Mouse (Mus musculus): Measurements from ENCODE around the gene Zscan21. TPM values are rescaled to one million over a fixed set of nuclear protein-coding genes. Genes with fewer than 3 reads are reported as not detected.
A peak's percentile ranks its signal among the peaks of the same experiment; 100 is the strongest.

Gene Zscan21
- total RNA-seq, 2 experiments from 2014 or later, result 26.2 to 26.6 TPM

- DNase-seq (ENCODE audit: low spot score in 2 of 2), result no peak
These were observed 704 bp downstream of the Zscan21 start for GRCm38 (mm10) chr5:138117199-138118015.

DNA sequence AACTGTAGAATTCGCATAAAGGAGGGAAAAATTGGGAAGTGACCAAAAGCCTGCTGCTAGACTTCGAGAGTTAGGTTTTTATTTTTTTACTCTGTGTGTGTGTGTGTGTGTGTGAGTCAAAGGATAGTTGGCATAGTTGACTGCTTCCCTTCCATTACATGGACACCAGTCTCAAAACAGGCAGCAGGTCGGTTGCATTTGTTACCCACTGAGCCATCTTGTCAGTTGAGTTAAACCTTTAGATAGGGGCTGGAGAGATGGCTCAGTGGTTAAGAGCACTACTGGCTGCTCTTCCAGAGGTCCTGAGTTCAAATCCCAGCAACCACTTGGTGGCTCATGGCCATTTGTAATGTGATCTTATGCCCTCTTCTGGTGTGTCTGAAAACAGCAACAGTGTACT lies 1.3 kb downstream of the Zscan21 start:
- DNase-seq (ENCODE audit: low spot score in 2 of 2), result no peak

- DNase-seq (ENCODE audit: low spot score in 2 of 2), result no peak
These were observed 15.8 kb downstream of the Zscan21 start for GRCm38 (mm10) chr5:138132425-138133064.

DNA sequence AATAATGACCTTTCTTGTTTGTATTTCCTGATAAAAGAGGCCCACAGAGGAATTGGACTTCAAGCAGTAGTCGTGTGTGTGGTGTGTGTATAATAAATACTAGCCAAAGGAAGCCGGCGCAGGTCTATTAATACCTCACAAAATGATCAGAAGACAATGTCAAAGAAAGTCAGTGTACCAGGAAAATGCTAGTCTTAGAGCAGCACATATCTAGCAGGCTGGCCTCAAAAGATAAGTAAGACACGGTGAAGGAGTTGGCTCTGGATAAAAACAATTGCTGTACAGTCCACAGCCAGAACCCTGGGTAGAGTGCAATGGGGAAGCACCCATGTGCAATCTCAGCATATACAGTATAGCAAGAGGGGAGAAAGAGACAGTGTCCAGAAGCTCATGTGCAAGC lies 20.6 kb downstream of the Zscan21 start:
- DNase-seq (ENCODE audit: low spot score in 2 of 2), result no peak

DNA sequence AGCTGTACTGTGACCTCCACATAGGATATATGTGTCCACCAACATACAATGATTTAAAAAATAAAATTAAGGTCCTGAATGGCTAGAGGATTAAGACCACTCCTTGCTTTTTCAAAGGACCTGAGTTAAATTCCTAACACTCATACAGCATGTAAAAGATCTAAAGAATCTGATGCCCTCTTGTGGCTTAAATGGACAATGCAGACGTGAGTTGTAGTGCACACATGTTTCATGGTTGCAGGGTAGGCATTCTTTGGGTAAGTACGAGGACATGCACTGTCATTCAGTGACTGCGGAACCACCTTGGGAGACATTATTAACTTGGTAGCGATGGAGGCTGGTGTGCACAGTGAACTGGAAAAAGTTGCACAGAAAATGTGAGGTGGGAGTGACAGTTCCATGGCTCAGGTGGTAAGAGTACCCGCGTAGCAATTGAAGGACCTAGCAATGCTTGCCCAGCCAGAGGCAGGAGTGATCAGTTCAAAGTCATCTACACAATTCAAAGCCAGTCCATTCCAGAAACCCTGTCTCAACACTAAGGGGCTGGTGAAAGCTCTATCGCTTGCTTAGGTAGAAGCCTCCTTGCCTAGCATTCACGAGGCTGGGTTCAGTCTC lies 21.3 kb downstream of the Zscan21 start:
- no peak for DNase-seq (ENCODE audit: low spot score in 2 of 2)

DNA sequence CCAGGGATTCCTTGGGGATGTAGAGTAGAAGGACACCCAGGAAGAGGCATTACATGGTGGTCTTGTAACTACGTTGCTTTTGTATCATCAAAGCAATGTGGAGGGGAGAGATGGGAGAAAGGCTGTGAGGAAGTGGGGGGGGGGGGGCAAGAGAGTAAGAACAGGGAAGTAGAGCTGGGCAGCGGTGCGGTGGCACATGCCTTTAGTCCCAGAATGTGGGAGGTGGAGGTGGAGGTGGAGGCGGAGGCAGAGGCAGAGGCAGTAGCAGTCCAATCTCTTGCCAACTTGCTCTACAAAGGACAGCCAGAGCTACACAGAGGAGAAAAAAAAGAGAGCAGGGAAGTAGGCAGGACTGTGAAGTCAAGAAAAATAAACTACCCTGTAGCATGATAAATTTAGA lies 21.9 kb downstream of the Zscan21 start:
- no peak for DNase-seq (ENCODE audit: low spot score in 2 of 2)

GRCm38 (mm10) chr5:138154390-138154789 lies 37.7 kb downstream of the Zscan21 start:
- DNase-seq (ENCODE audit: low spot score in 2 of 2), result no peak

- DNase-seq (ENCODE audit: low spot score in 2 of 2), result peak; percentile 49 to 72
These were observed 38.8 kb downstream of the Zscan21 start, which contains the start of gene Zfp113 for GRCm38 (mm10) chr5:138155443-138155976. Gene Zfp113, minus strand, starts transcription at chr5:138155744.

DNA sequence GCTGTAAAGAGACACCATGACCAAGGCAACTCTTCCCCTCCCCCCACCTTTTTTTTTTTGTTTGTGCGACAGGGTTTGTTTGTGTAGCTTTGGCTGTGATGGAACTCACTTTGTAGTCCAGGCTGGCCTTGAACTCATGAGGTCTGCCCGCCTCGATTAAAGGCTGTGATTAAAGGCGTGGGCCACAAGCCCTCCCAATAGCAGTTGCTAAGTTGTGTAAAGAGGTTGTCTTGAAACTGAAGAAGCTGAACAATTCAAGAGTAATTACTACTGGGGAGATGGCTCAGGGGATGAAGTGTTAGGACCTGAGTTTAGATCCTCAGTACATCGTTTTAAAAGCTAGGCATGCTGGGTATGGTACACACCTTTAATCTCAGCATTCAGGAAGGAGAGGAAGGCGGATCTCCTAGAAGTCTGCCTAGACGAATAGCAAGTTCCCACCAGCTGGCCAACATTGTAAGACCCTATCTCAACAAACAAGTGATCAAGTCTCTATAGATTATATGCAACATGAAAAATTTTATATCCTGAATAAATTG lies 43.6 kb downstream of the Zscan21 start:
- no peak for DNase-seq (ENCODE audit: low spot score in 2 of 2)

- peak; percentile 91 to 92 for DNase-seq (ENCODE audit: low spot score in 2 of 2)
These were observed 44.4 kb downstream of the Zscan21 start, which contains the start of gene Cops6 for GRCm38 (mm10) chr5:138160842-138161665. Gene Cops6, plus strand, starts transcription at chr5:138161071.

DNA sequence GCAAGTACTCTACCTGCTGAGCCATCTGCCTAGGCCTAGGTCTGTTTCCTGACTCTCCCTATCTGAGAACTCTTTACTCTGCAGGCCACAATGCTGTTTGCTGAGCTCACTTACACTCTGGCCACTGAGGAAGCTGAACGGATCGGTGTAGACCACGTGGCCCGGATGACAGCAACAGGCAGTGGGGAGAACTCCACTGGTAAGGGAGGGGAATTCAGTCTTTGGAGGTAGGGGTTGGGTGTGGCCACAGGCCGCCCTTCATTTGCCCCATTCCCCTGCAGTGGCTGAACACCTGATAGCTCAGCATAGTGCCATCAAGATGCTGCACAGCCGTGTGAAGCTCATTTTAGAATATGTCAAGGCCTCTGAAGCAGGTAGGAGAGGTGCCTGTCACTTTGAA lies 46.3 kb downstream of the Zscan21 start:
- no peak for DNase-seq (ENCODE audit: low spot score in 2 of 2)

DNA sequence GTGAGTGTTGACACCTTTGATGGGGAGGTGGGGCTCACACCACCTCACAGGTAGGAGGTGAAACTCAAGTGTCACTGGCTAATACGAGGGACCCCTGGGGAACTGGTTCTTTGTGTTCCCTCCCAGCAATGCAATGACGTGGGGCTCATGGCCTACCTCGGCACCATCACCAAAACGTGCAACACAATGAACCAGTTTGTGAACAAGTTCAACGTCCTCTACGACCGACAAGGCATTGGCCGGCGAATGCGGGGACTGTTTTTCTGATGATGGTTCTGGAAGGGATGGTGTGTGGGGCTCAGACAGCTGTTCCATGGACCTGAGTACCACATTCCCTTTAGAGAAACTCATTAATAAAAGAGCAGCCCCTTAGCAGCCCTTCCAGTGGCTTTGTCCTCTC lies 46.9 kb downstream of the Zscan21 start:
- DNase-seq (ENCODE audit: low spot score in 2 of 2), result no peak

GRCm38 (mm10) chr5:138165594-138165993 lies 48.9 kb downstream of the Zscan21 start:
- DNase-seq (ENCODE audit: low spot score in 2 of 2), result no peak

- DNase-seq (ENCODE audit: low spot score in 2 of 2), result peak; percentile 90 to 95
These were observed 54.3 kb downstream of the Zscan21 start for GRCm38 (mm10) chr5:138170936-138171561.

- DNase-seq (ENCODE audit: low spot score in 2 of 2), result peak; percentile 90 to 92
These were observed 55.2 kb downstream of the Zscan21 start, which contains the start of the genes Ap4m1 and Mcm7 for GRCm38 (mm10) chr5:138171695-138172491. Gene Ap4m1, plus strand, starts transcription at chr5:138172002. Gene Mcm7, minus strand, starts transcription at chr5:138172422.

GRCm38 (mm10) chr5:138173217-138173616 lies 56.5 kb downstream of the Zscan21 start:
- DNase-seq (ENCODE audit: low spot score in 2 of 2), result no peak

Data from adrenal gland, postnatal 4 days (tissue).